In the genomic region with DNA sequence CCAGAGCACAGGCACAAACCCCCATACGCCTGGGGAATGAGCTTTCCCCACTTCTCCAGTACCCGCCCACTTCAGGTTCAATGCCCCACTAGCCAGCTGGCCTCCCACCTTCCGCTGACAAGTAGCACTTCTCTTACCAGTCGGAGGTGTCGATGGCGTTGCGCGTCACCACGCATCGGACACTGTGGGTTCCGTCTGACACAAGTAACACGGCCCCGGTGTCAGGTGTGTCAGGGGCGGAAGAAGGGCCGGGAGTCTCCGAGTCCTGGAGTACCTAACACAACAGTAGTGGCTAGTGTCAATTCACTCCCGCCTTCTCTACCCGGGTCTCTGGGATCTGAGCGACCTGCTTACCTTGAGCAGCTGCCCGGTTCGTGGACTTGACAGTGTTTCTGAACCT, we compare ENCODE assay signal across 8 mouse cellular contexts. TPM values are rescaled to one million over a fixed set of nuclear protein-coding genes. Genes with fewer than 3 reads are reported as not detected.
DNase-seq lines count a peak whose midpoint lies in the region; ATAC-seq lines count a peak whose summit lies in the region.

No protein-coding gene starts in this region.

- ATAC-seq in hindbrain, embryonic 14.5 days (ENCODE audit: low FRiP score) = peak; percentile 56
- peak; percentile 53 for ATAC-seq in liver, embryonic 11.5 days (replicated peaks; ENCODE audit: low FRiP score)
- ATAC-seq in midbrain, embryonic 16.5 days = peak; percentile 57

- peaks cover 1% of the 10 kb centered on the region for H3K27me3 ChIP-seq in embryonic facial prominence, embryonic 10.5 days (replicated peaks; ENCODE audit: low read depth, poor library complexity, severe bottlenecking)
- no peaks in the 10 kb centered on the region for H3K27me3 ChIP-seq in hindbrain, embryonic 14.5 days (ENCODE audit: control insufficient read depth, insufficient read depth, low read length)
- H3K27me3 ChIP-seq in liver, embryonic 11.5 days (replicated peaks; ENCODE audit: control insufficient read depth, insufficient read depth, low read length) = no peaks in the 10 kb centered on the region
- H3K27me3 ChIP-seq in midbrain, embryonic 16.5 days (ENCODE audit: control insufficient read depth, insufficient read depth, low read depth, low read length) = no peaks in the 10 kb centered on the region

- peak overlapping the region; percentile 81 for H3K4me3 ChIP-seq in embryonic facial prominence, embryonic 10.5 days
- H3K4me3 ChIP-seq in hindbrain, embryonic 14.5 days (replicated peaks; ENCODE audit: low read length) = peak overlapping the region; percentile 65
- H3K4me3 ChIP-seq in liver, embryonic 11.5 days (ENCODE audit: low read depth, low read length) = peak overlapping the region; percentile 77
- H3K4me3 ChIP-seq in midbrain, embryonic 16.5 days (ENCODE audit: low read depth, low read length) = peak overlapping the region; percentile 76

- peak overlapping the region; percentile 80 for H3K4me2 ChIP-seq in hindbrain, embryonic 14.5 days (replicated peaks)
- peak overlapping the region; percentile 98 for H3K4me2 ChIP-seq in liver, embryonic 11.5 days
- H3K4me2 ChIP-seq in midbrain, embryonic 16.5 days (ENCODE audit: low read length) = peak overlapping the region; percentile 99

- peak; percentile 59 to 73 for DNase-seq in frontal cortex, adult 2 months (ENCODE audit: extremely low spot score in 1 of 2, low spot score in 1 of 2)
- no peak for DNase-seq in frontal cortex, postnatal 14 days (ENCODE audit: low spot score in 2 of 2)
- DNase-seq in CD4-positive helper T cell, adult 2 months (ENCODE audit: low read depth, low spot score) = peak; percentile 84
- no peak for DNase-seq in embryonic facial prominence, embryonic 10.5 days (ENCODE audit: low spot score)
- peak; percentile 34 for DNase-seq in hindbrain, embryonic 14.5 days (ENCODE audit: low spot score)
- DNase-seq in liver, embryonic 11.5 days (ENCODE audit: low spot score) = no peak
- DNase-seq in thymus, postnatal 14 days = peak; percentile 62

- peak overlapping the region; percentile 71 for H3K9ac ChIP-seq in hindbrain, embryonic 14.5 days
- H3K9ac ChIP-seq in liver, embryonic 11.5 days (ENCODE audit: low read depth, low read length) = peak overlapping the region; percentile 69
- H3K9ac ChIP-seq in midbrain, embryonic 16.5 days (ENCODE audit: low read depth, low read length) = peak overlapping the region; percentile 76

- H3K27ac ChIP-seq in embryonic facial prominence, embryonic 10.5 days (replicated peaks) = peak overlapping the region; percentile 84
- peak overlapping the region; percentile 91; the same call in 1 of the 2 replicates for H3K27ac ChIP-seq in hindbrain, embryonic 14.5 days
- peak overlapping the region; percentile 93 for H3K27ac ChIP-seq in liver, embryonic 11.5 days (ENCODE audit: low read depth, low read length)
- H3K27ac ChIP-seq in midbrain, embryonic 16.5 days (ENCODE audit: low read length) = peak overlapping the region; percentile 94

- no peaks in the 10 kb centered on the region for H3K9me3 ChIP-seq in embryonic facial prominence, embryonic 10.5 days
- H3K9me3 ChIP-seq in hindbrain, embryonic 14.5 days (ENCODE audit: control insufficient read depth, low read length) = no peaks in the 10 kb centered on the region
- no peaks in the 10 kb centered on the region for H3K9me3 ChIP-seq in liver, embryonic 11.5 days (ENCODE audit: control insufficient read depth, low read length)
- H3K9me3 ChIP-seq in midbrain, embryonic 16.5 days (replicated peaks; ENCODE audit: control insufficient read depth, low read length, poor library complexity, severe bottlenecking) = no peaks in the 10 kb centered on the region

- 1% methylated on average over 21 of the region's 21 CpGs for WGBS in embryonic facial prominence, embryonic 10.5 days
- under 1% methylated on average over 21 of the region's 21 CpGs for WGBS in hindbrain, embryonic 14.5 days
- WGBS in liver, embryonic 11.5 days = under 1% methylated on average over 21 of the region's 21 CpGs
- under 1% methylated on average over 20 of the region's 21 CpGs for WGBS in midbrain, embryonic 16.5 days

- H3K36me3 ChIP-seq in embryonic facial prominence, embryonic 10.5 days (replicated peaks) = peaks cover 69% of the 10 kb centered on the region
- H3K36me3 ChIP-seq in hindbrain, embryonic 14.5 days (replicated peaks; ENCODE audit: control insufficient read depth, insufficient read depth) = peaks cover 52% of the 10 kb centered on the region
- peaks cover 24% of the 10 kb centered on the region for H3K36me3 ChIP-seq in liver, embryonic 11.5 days (ENCODE audit: control insufficient read depth, insufficient read depth, low read length)
- H3K36me3 ChIP-seq in midbrain, embryonic 16.5 days (ENCODE audit: control insufficient read depth, insufficient read depth, low read length) = peaks cover 24% of the 10 kb centered on the region

- H3K4me1 ChIP-seq in embryonic facial prominence, embryonic 10.5 days = peaks cover 27% of the 10 kb centered on the region
- peaks cover 16% of the 10 kb centered on the region for H3K4me1 ChIP-seq in hindbrain, embryonic 14.5 days (replicated peaks; ENCODE audit: control insufficient read depth, insufficient read depth, low read length)
- peaks cover 20% of the 10 kb centered on the region for H3K4me1 ChIP-seq in liver, embryonic 11.5 days (replicated peaks; ENCODE audit: control insufficient read depth, insufficient read depth, low read length)
- peaks cover 20% of the 10 kb centered on the region for H3K4me1 ChIP-seq in midbrain, embryonic 16.5 days (ENCODE audit: control insufficient read depth, insufficient read depth, low read length)

RNA-seq across cellular contexts. Expression of gene Acd, which starts 0.3 kb away (rescaled TPM):
- polyA plus RNA-seq in frontal cortex, adult 2 months (2012; rRNA removed) = 42.5 and 46.0 TPM in 2 replicates
- 67.7 and 72.6 TPM in 2 replicates for polyA plus RNA-seq in embryonic facial prominence, embryonic 10.5 days (2016; fragmentation: Nextera tagmentation; extraction: Ambion mirVana)
- polyA plus RNA-seq in hindbrain, embryonic 14.5 days (2014; fragmentation: Nextera tagmentation; extraction: Ambion mirVana) = 71.3 and 78.1 TPM in 2 replicates
- 47.5 and 47.8 TPM in 2 replicates for polyA plus RNA-seq in liver, embryonic 11.5 days (2014; fragmentation: Nextera tagmentation; extraction: Ambion mirVana)
- polyA plus RNA-seq in midbrain, embryonic 16.5 days (2015; fragmentation: Nextera tagmentation; extraction: Ambion mirVana) = 95.6 and 97.6 TPM in 2 replicates

RNA-seq across cellular contexts. Expression of gene Pard6a, which starts 0.4 kb away (rescaled TPM):
- 49.5 and 57.0 TPM in 2 replicates for polyA plus RNA-seq in frontal cortex, adult 2 months (2012; rRNA removed)
- 15.1 and 16.8 TPM in 2 replicates for polyA plus RNA-seq in embryonic facial prominence, embryonic 10.5 days (2016; fragmentation: Nextera tagmentation; extraction: Ambion mirVana)
- polyA plus RNA-seq in hindbrain, embryonic 14.5 days (2014; fragmentation: Nextera tagmentation; extraction: Ambion mirVana) = 53.7 and 56.2 TPM in 2 replicates
- 12.8 and 18.2 TPM in 2 replicates for polyA plus RNA-seq in liver, embryonic 11.5 days (2014; fragmentation: Nextera tagmentation; extraction: Ambion mirVana)
- 50.2 and 57.9 TPM in 2 replicates for polyA plus RNA-seq in midbrain, embryonic 16.5 days (2015; fragmentation: Nextera tagmentation; extraction: Ambion mirVana)

RNA-seq across cellular contexts. Expression of gene 4933405L10Rik, which starts 6.9 kb away (rescaled TPM):
- 0.38 and 0.92 TPM in 2 replicates for polyA plus RNA-seq in frontal cortex, adult 2 months (2012; rRNA removed)
- not detected in 2 replicates for polyA plus RNA-seq in embryonic facial prominence, embryonic 10.5 days (2016; fragmentation: Nextera tagmentation; extraction: Ambion mirVana)
- polyA plus RNA-seq in hindbrain, embryonic 14.5 days (2014; fragmentation: Nextera tagmentation; extraction: Ambion mirVana) = 0.22 and 0.27 TPM in 2 replicates
- polyA plus RNA-seq in liver, embryonic 11.5 days (2014; fragmentation: Nextera tagmentation; extraction: Ambion mirVana) = 0.26 TPM in 1 of 2 replicates, not detected in the other
- polyA plus RNA-seq in midbrain, embryonic 16.5 days (2015; fragmentation: Nextera tagmentation; extraction: Ambion mirVana) = 0.28 and 0.45 TPM in 2 replicates

RNA-seq across cellular contexts. Expression of gene Enkd1, which starts 7.4 kb away (rescaled TPM):
- 15.6 and 16.0 TPM in 2 replicates for polyA plus RNA-seq in frontal cortex, adult 2 months (2012; rRNA removed)
- polyA plus RNA-seq in embryonic facial prominence, embryonic 10.5 days (2016; fragmentation: Nextera tagmentation; extraction: Ambion mirVana) = 49.3 and 54.0 TPM in 2 replicates
- 11.6 and 13.4 TPM in 2 replicates for polyA plus RNA-seq in hindbrain, embryonic 14.5 days (2014; fragmentation: Nextera tagmentation; extraction: Ambion mirVana)
- 22.3 and 23.6 TPM in 2 replicates for polyA plus RNA-seq in liver, embryonic 11.5 days (2014; fragmentation: Nextera tagmentation; extraction: Ambion mirVana)
- 14.9 and 16.5 TPM in 2 replicates for polyA plus RNA-seq in midbrain, embryonic 16.5 days (2015; fragmentation: Nextera tagmentation; extraction: Ambion mirVana)

RNA-seq across cellular contexts. Expression of gene Carmil2, which starts 14.5 kb away (rescaled TPM):
- 33.6 and 37.2 TPM in 2 replicates for polyA plus RNA-seq in frontal cortex, adult 2 months (2012; rRNA removed)
- 1.5 TPM in 2 replicates for polyA plus RNA-seq in embryonic facial prominence, embryonic 10.5 days (2016; fragmentation: Nextera tagmentation; extraction: Ambion mirVana)
- polyA plus RNA-seq in hindbrain, embryonic 14.5 days (2014; fragmentation: Nextera tagmentation; extraction: Ambion mirVana) = 22.3 and 24.4 TPM in 2 replicates
- polyA plus RNA-seq in liver, embryonic 11.5 days (2014; fragmentation: Nextera tagmentation; extraction: Ambion mirVana) = 0.82 and 0.90 TPM in 2 replicates
- polyA plus RNA-seq in midbrain, embryonic 16.5 days (2015; fragmentation: Nextera tagmentation; extraction: Ambion mirVana) = 22.9 and 23.0 TPM in 2 replicates

Comparison
In these comparisons a context has a peak if more than half of its experiments do, and no peak if none do; other contexts are left out.
1. DNase-seq: peak in frontal cortex, adult 2 months (2 of 2), CD4-positive helper T cell, adult 2 months (single experiment), hindbrain, embryonic 14.5 days (single experiment) and thymus, postnatal 14 days (single experiment); none in frontal cortex, postnatal 14 days (0 of 2), embryonic facial prominence, embryonic 10.5 days (single experiment) and liver, embryonic 11.5 days (single experiment).
2. Peak in every context shown above with its lines, with median percentiles within 50 percentile points of each other: H3K27ac ChIP-seq, H3K4me3 ChIP-seq, ATAC-seq, H3K4me2 ChIP-seq and H3K9ac ChIP-seq.